Mouse (Mus musculus): Measurements from ENCODE around the gene Gm10600.
"Not testable (repeated sequence)": the region's sequence is repeated elsewhere in the genome, so short reads cannot be mapped to it uniquely, and the experiment has no call there.

The Gm10600 gene

DNA sequence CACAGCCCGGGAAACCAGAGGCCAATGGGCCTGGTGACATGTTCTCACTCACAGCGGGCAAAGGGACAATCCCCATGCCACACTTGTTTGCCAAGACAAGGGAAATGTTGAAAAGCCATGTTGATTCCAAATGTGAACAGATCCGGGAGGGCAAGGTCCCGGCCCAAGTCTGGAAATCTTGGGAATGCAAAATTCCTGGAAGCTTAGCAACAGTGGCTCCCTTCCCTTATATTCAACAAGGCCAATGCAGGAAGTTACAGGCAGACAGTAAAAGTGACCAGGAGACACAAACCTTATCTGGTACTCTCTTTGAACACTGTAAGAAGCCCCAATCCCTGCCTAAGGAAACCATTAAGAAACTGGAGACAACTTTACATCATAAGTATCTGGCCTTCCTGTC is at the start of gene Gm10600:
TSS of gene Gm10600 (plus strand) at position 301 of the 400 bp plus-strand sequence.
- DNase-seq (ENCODE audit: low spot score in 2 of 2) = not testable (repeated sequence)

DNA sequence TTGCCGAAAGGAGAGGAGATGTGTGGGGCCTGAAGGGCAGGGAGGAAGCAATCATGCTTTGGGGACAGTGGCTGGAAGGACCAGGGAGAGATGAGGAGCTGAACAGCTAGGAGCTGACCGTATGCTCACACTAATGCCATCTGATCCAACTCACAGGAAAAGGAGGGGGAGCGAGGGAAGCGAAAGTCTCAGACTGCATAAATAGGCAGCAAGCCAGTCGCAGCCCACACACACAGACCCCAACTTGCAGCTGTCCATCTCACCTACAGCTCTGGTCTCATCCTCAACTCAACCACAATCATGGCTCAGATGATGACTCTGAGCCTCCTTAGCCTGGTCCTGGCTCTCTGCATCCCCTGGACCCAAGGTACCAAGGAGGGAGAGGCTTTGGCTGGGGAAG is 15.0 kb downstream of the Gm10600 start, which contains the start of gene Ccl21b:
TSS of gene Ccl21b (plus strand) at position 301 of the 400 bp plus-strand sequence.
- not testable (repeated sequence) for DNase-seq (ENCODE audit: low spot score in 2 of 2)
